Mouse (Mus musculus) hindbrain, embryonic 13.5 days (tissue): ENCODE data around the gene Micall1. TPM values are rescaled to one million over a fixed set of nuclear protein-coding genes. Genes with fewer than 3 reads are reported as not detected.

Experiments used
- ATAC-seq: fragments of 200-750 bp; cut with Nextera tagmentation; 2 replicates; pipeline ENCODE4 v1.8.0; 2017; ENCODE audit warnings: moderate TSS enrichment; ENCODE audit not compliant: low FRiP score
- H3K27ac ChIP-seq: fragments of 300-500 bp; sonication (generic); 2 replicates; pipeline ENCODE4 v1.5.1; 2015; ENCODE audit warnings: inconsistent platforms, mild to moderate bottlenecking, moderate library complexity
- H3K27me3 ChIP-seq: fragments of 300-500 bp; sonication (generic); 2 replicates; pipeline ENCODE4 v1.6.1; 2015; ENCODE audit warnings: mild to moderate bottlenecking, inconsistent platforms
- H3K36me3 ChIP-seq: fragments of 300-500 bp; sonication (generic); 2 replicates; pipeline ENCODE4 v1.6.1; 2015; ENCODE audit warnings: mild to moderate bottlenecking, inconsistent platforms
- H3K4me1 ChIP-seq: fragments of 300-500 bp; sonication (generic); replicated peaks from 2 replicates; pipeline ENCODE4 v1.6.1; 2015; ENCODE audit warnings: inconsistent platforms
- H3K4me2 ChIP-seq: fragments of 300-500 bp; sonication (generic); 2 replicates; pipeline ENCODE4 v1.6.1; 2015; ENCODE audit warnings: inconsistent platforms, mild to moderate bottlenecking, moderate library complexity
- H3K4me3 ChIP-seq: fragments of 300-500 bp; sonication (generic); 2 replicates; pipeline ENCODE4 v1.5.1; 2015; ENCODE audit warnings: mild to moderate bottlenecking, inconsistent platforms
- H3K9ac ChIP-seq: fragments of 300-500 bp; sonication (generic); 2 replicates; pipeline ENCODE4 v1.6.1; 2015; ENCODE audit warnings: mild to moderate bottlenecking, inconsistent platforms
- H3K9me3 ChIP-seq: fragments of 300-500 bp; sonication (generic); 2 replicates; pipeline ENCODE4 v1.6.1; 2016; ENCODE audit warnings: inconsistent platforms
- WGBS: fragments of 180-500 bp; shearing (Covaris S2); methylation state at CpG from one replicate; pipeline ENCODE4 v1.1.7; 2015; 5-methylcytosine and 5-hydroxymethylcytosine counted together
- polyA plus RNA-seq: library from polyadenylated mRNA; unstranded; fragments of >200 nt; fragmentation: Nextera tagmentation; extraction: Ambion mirVana; gene quantifications from 2 replicates; pipeline ENCODE4 v1.2.1, GENCODE M21; 2015

Micall1 gene
- polyA plus RNA-seq = 8.7 and 10.3 TPM in 2 replicates

- WGBS = under 1% methylated on average over 50 of the region's 85 CpGs
- ATAC-seq = peak; percentile 70
- H3K27ac ChIP-seq = peak within 1 kb of the TSS; percentile 79
Measured at GRCm38 (mm10) chr15:79108421-79109320, at the start of gene Micall1. Micall1 (plus strand) TSS chr15:79108898.

GRCm38 (mm10) chr15:79060887-79061565 is 47.7 kb upstream of the Micall1 start:
- Histone ChIP-seq H3K27ac (no peak overlapping the region), H3K4me1 (peaks cover 18% of the 10 kb centered on the region), H3K36me3 (peaks cover 49% of the 10 kb centered on the region), H3K4me2 (peak overlapping the region; percentile 84), H3K4me3 (peak overlapping the region; percentile 11; the same call in 1 of the 2 replicates), H3K27me3 (0 out of 2 replicates have a peak, but pooled peaks cover 4% of the 10 kb centered on the region), H3K9me3 (no peaks in the 10 kb centered on the region), H3K9ac (no peak overlapping the region)
- WGBS = 87% methylated on average over 14 of the region's 14 CpGs
- no peak for ATAC-seq

More at GRCm38 (mm10) chr15:79108421-79109320, at the start of gene Micall1:
- Histone ChIP-seq H3K9ac (peak within 1 kb of the TSS; percentile 96), H3K27me3 (0 out of 2 replicates have a peak, but pooled peaks cover 5% of the 10 kb centered on the region), H3K9me3 (no peaks in the 10 kb centered on the region), H3K36me3 (peaks cover 10% of the 10 kb centered on the region), H3K4me3 (peak within 1 kb of the TSS; percentile 86), H3K4me1 (peaks cover 34% of the 10 kb centered on the region), H3K4me2 (peak within 1 kb of the TSS; percentile 96)

- H3K4me3 ChIP-seq = peak within 1 kb of the TSS; percentile 71
- H3K36me3 ChIP-seq = peaks cover 34% of the 10 kb centered on the region
- no peaks in the 10 kb centered on the region for H3K9me3 ChIP-seq
- peak within 1 kb of the TSS; percentile 84 for H3K9ac ChIP-seq
- peak; percentile 100 for ATAC-seq
- peaks cover 22% of the 10 kb centered on the region for H3K4me1 ChIP-seq
- WGBS = under 1% methylated on average over 80 of the region's 80 CpGs
- 0 out of 2 replicates have a peak, but pooled peaks cover 7% of the 10 kb centered on the region for H3K27me3 ChIP-seq
- peak within 1 kb of the TSS; percentile 84 for H3K4me2 ChIP-seq
- peak within 1 kb of the TSS; percentile 75 for H3K27ac ChIP-seq
Measured at GRCm38 (mm10) chr15:79062376-79063159, 46.1 kb upstream of the Micall1 start, which contains the start of gene Ankrd54. Ankrd54 (minus strand) TSS chr15:79062893.

GRCm38 (mm10) chr15:79063160-79063740 is 45.4 kb upstream of the Micall1 start:
- Histone ChIP-seq H3K27ac (0 out of 2 replicates have a peak overlapping the region, but pooled peaks have one; percentile 13), H3K9ac (no peak overlapping the region), H3K27me3 (peaks cover 13% of the 10 kb centered on the region; the same call in 1 of the 2 replicates), H3K9me3 (no peaks in the 10 kb centered on the region), H3K4me3 (peak overlapping the region; percentile 28), H3K36me3 (peaks cover 27% of the 10 kb centered on the region), H3K4me1 (peaks cover 22% of the 10 kb centered on the region), H3K4me2 (peak overlapping the region; percentile 45)
- no peak for ATAC-seq
- 10% methylated on average over 14 of the region's 14 CpGs for WGBS

- ATAC-seq = no peak
- Histone ChIP-seq H3K4me3 (no peak overlapping the region), H3K27ac (no peak overlapping the region), H3K9me3 (no peaks in the 10 kb centered on the region), H3K4me2 (no peak overlapping the region), H3K27me3 (peaks cover 16% of the 10 kb centered on the region; the same call in 1 of the 2 replicates), H3K36me3 (peaks cover 7% of the 10 kb centered on the region), H3K9ac (no peak overlapping the region), H3K4me1 (peaks cover 22% of the 10 kb centered on the region)
- WGBS = 65% methylated on average over 8 of the region's 8 CpGs
Measured at GRCm38 (mm10) chr15:79065086-79065770, 43.5 kb upstream of the Micall1 start.

GRCm38 (mm10) chr15:79066276-79066675 is 42.4 kb upstream of the Micall1 start:
- no peak for ATAC-seq
- H3K27ac ChIP-seq = no peak overlapping the region
- WGBS = 57% methylated on average over 2 of the region's 2 CpGs

GRCm38 (mm10) chr15:79067631-79068030 is 41.1 kb upstream of the Micall1 start:
- Histone ChIP-seq H3K4me2 (no peak overlapping the region), H3K4me1 (peaks cover 8% of the 10 kb centered on the region), H3K27ac (no peak overlapping the region), H3K36me3 (no peaks in the 10 kb centered on the region), H3K9me3 (no peaks in the 10 kb centered on the region), H3K4me3 (no peak overlapping the region), H3K27me3 (peaks cover 16% of the 10 kb centered on the region; the same call in 1 of the 2 replicates), H3K9ac (no peak overlapping the region)
- 85% methylated on average over 3 of the region's 3 CpGs for WGBS
- no peak for ATAC-seq

More at GRCm38 (mm10) chr15:79066276-79066675, 42.4 kb upstream of the Micall1 start:
- H3K4me3 ChIP-seq = no peak overlapping the region
- H3K4me2 ChIP-seq = no peak overlapping the region
- H3K9me3 ChIP-seq = no peaks in the 10 kb centered on the region
- no peak overlapping the region for H3K9ac ChIP-seq
- H3K4me1 ChIP-seq = peaks cover 17% of the 10 kb centered on the region
- H3K36me3 ChIP-seq = no peaks in the 10 kb centered on the region
- H3K27me3 ChIP-seq = peaks cover 16% of the 10 kb centered on the region; the same call in 1 of the 2 replicates

- Histone ChIP-seq H3K4me2 (no peak overlapping the region), H3K4me1 (peaks cover 6% of the 10 kb centered on the region), H3K27me3 (peaks cover 16% of the 10 kb centered on the region; the same call in 1 of the 2 replicates), H3K9me3 (no peaks in the 10 kb centered on the region), H3K36me3 (no peaks in the 10 kb centered on the region), H3K27ac (no peak overlapping the region), H3K9ac (no peak overlapping the region), H3K4me3 (no peak overlapping the region)
- ATAC-seq = no peak
- 82% methylated on average over 3 of the region's 3 CpGs for WGBS
Measured at GRCm38 (mm10) chr15:79068416-79068815, 40.3 kb upstream of the Micall1 start.

- H3K9ac ChIP-seq = no peak overlapping the region
- H3K9me3 ChIP-seq = no peaks in the 10 kb centered on the region
- H3K36me3 ChIP-seq = peaks cover under 1% of the 10 kb centered on the region; the same call in 1 of the 2 replicates
- no peak overlapping the region for H3K4me2 ChIP-seq
- H3K27me3 ChIP-seq = peaks cover 12% of the 10 kb centered on the region; the same call in 1 of the 2 replicates
- H3K4me3 ChIP-seq = no peak overlapping the region
- ATAC-seq = no peak
- 68% methylated on average over 5 of the region's 5 CpGs for WGBS
- peaks cover 20% of the 10 kb centered on the region for H3K4me1 ChIP-seq
- H3K27ac ChIP-seq = no peak overlapping the region
Measured at GRCm38 (mm10) chr15:79071117-79072039, 37.3 kb upstream of the Micall1 start.

- Histone ChIP-seq H3K27ac (no peak overlapping the region), H3K27me3 (no peaks in the 10 kb centered on the region), H3K9ac (no peak overlapping the region), H3K36me3 (peaks cover 24% of the 10 kb centered on the region), H3K4me2 (no peak overlapping the region), H3K9me3 (no peaks in the 10 kb centered on the region), H3K4me1 (peaks cover 28% of the 10 kb centered on the region), H3K4me3 (no peak overlapping the region)
- ATAC-seq = no peak
Measured at GRCm38 (mm10) chr15:79073752-79074151, 34.9 kb upstream of the Micall1 start.
